Mouse (Mus musculus): ENCODE measurements around the gene Agps.

GRCm38 (mm10) chr2:75960366-75961330 lies 128.7 kb downstream of the Agps start:
- TF ChIP-seq CTCF (IDR thresholded peaks at IDR 0.05; ENCODE audit: extremely low read depth, insufficient read depth, low read length) (no peak), POLR2A (IDR thresholded peaks at IDR 0.05; ENCODE audit: extremely low read depth, insufficient read depth, low read length) (no peak)

All from cortical plate, adult 2 months (tissue).